Mouse (Mus musculus) embryonic facial prominence, embryonic 13.5 days (tissue): Measurements from ENCODE around the gene Tnni2. TPM values are rescaled to one million over a fixed set of nuclear protein-coding genes. Genes with fewer than 3 reads are reported as not detected.

ENCODE experiments used
- ATAC-seq: fragments of 200-750 bp; cut with Nextera tagmentation; 2 replicates; pipeline ENCODE4 v1.8.0; 2017; ENCODE audit warnings: low read depth; ENCODE audit not compliant: insufficient number of reproducible peaks, insufficient read depth, low FRiP score, low TSS enrichment
- H3K27ac ChIP-seq: fragments of 300-500 bp; sonication (generic); 2 replicates; pipeline ENCODE4 v1.5.1; 2015; ENCODE audit warnings: moderate library complexity, mild to moderate bottlenecking, inconsistent platforms
- H3K27me3 ChIP-seq: fragments of 300-500 bp; sonication (generic); 2 replicates; pipeline ENCODE4 v1.6.1; 2015; ENCODE audit warnings: mild to moderate bottlenecking, inconsistent platforms
- H3K36me3 ChIP-seq: fragments of 300-500 bp; sonication (generic); 2 replicates; pipeline ENCODE4 v1.6.1; 2015; ENCODE audit warnings: mild to moderate bottlenecking, inconsistent platforms
- H3K4me1 ChIP-seq: fragments of 300-500 bp; sonication (generic); 2 replicates; pipeline ENCODE4 v1.6.1; 2015; ENCODE audit warnings: inconsistent platforms
- H3K4me2 ChIP-seq: fragments of 300-500 bp; sonication (generic); 2 replicates; pipeline ENCODE4 v1.6.1; 2015; ENCODE audit warnings: moderate library complexity, mild to moderate bottlenecking, inconsistent platforms
- H3K4me3 ChIP-seq: fragments of 300-500 bp; sonication (generic); 2 replicates; pipeline ENCODE4 v1.5.1; 2015; ENCODE audit warnings: mild to moderate bottlenecking, inconsistent platforms
- H3K9ac ChIP-seq: fragments of 300-500 bp; sonication (generic); 2 replicates; pipeline ENCODE4 v1.6.1; 2015; ENCODE audit warnings: mild to moderate bottlenecking, inconsistent platforms
- H3K9me3 ChIP-seq: fragments of 300-500 bp; sonication (generic); 2 replicates; pipeline ENCODE4 v1.6.1; 2016; ENCODE audit warnings: inconsistent platforms
- WGBS: fragments of 180-500 bp; shearing (Covaris S2); methylation state at CpG from one replicate; pipeline ENCODE4 v1.1.7; 2015; ENCODE audit warnings: mixed read lengths; 5-methylcytosine and 5-hydroxymethylcytosine counted together
- polyA plus RNA-seq: library from polyadenylated mRNA; unstranded; fragments of >200 nt; fragmentation: Nextera tagmentation; extraction: Ambion mirVana; gene quantifications from 2 replicates; pipeline ENCODE4 v1.2.1, GENCODE M21; 2015

Gene Tnni2
- polyA plus RNA-seq, 1 experiment from 2014 or later = 7.7 TPM

DNA sequence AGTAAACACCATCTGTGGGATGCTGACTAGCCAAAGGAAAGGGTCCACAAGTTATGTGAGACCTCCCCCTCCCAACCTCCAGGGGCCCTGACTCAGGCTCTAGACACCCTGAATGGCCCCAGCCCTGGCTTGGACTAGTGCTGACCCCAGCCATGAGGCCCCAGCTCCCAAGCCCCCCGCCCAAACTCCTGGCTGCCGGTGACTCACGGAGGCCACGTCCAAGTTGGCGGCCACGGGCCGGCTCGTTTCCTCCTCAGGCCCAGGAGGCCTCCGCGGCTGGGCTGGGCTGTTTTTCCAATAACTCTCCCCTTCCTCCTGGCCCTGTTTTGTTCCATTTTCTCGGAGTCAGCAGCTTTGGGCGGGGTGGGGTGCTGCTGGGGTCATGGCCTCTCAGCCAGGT, 43.2 kb downstream of the Tnni2 start:
- Histone ChIP-seq H3K4me1 (peaks cover 81% of the 10 kb centered on the region), H3K4me2 (no peak overlapping the region), H3K27me3 (no peaks in the 10 kb centered on the region), H3K9me3 (no peaks in the 10 kb centered on the region), H3K9ac (no peak overlapping the region), H3K36me3 (peaks cover 7% of the 10 kb centered on the region; the same call in 1 of the 2 replicates), H3K27ac (peak overlapping the region; percentile 49), H3K4me3 (no peak overlapping the region)
- 71% methylated on average over 12 of the region's 12 CpGs for WGBS
- no peak for ATAC-seq

DNA sequence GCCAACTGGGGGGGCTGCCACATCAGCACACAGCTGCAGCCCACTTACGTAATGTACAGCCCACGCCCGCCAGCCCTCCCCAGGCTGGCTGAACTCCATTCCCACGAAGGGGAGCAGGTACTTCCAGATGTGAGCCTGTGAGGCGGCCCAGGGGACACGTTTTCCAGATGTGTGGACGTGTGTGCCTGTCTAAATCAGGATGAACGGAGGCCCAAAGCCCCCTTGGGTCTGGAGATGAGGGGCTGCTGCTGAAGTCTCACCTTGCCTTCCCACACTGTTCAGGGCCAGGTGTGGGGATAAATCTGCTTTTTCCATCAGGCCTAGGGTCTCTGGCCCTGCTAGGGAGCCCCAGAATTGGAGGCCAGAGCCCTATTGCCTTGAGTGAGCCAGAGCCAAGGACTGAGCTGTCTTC, 45.1 kb downstream of the Tnni2 start:
- Histone ChIP-seq H3K9ac (peak overlapping the region; percentile 65), H3K4me3 (no peak overlapping the region), H3K4me2 (no peak overlapping the region), H3K27ac (peak overlapping the region; percentile 94), H3K9me3 (no peaks in the 10 kb centered on the region), H3K36me3 (peaks cover 17% of the 10 kb centered on the region; the same call in 1 of the 2 replicates), H3K4me1 (peaks cover 64% of the 10 kb centered on the region), H3K27me3 (no peaks in the 10 kb centered on the region)
- ATAC-seq = no peak
- WGBS = 27% methylated on average over 8 of the region's 8 CpGs

DNA sequence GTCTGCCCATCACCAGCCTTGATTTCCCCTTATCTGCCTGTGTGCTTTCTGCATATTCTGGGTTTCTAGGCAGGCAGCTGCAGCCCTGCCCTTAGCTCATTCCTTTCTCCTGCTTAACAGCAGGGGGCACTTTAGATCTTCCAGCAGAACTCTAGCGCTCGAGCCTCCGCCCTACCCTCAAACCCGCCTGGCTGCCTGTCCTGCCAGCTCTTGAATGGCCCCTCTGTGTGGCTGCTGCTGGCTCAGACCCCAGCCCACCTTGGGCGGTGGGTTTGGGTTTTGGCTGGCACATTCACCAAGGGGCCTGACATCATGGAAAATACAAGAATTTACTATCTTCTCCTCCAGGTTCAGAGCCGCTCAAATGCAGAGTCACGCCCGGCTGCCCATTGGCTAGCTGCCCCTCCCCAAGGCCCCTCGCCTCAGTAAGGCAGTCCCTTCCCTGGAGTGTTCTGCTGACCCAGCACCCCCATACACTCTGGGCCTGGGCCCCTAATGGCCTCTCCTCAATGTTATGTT, 45.8 kb downstream of the Tnni2 start:
- H3K27ac ChIP-seq = peak overlapping the region; percentile 94
- no peak overlapping the region for H3K4me3 ChIP-seq
- no peaks in the 10 kb centered on the region for H3K9me3 ChIP-seq
- 10% methylated on average over 9 of the region's 9 CpGs for WGBS
- H3K9ac ChIP-seq = peak overlapping the region; percentile 65
- H3K4me2 ChIP-seq = no peak overlapping the region
- peaks cover 57% of the 10 kb centered on the region for H3K4me1 ChIP-seq
- H3K36me3 ChIP-seq = peaks cover 17% of the 10 kb centered on the region; the same call in 1 of the 2 replicates
- peak; percentile 75 for ATAC-seq
- no peaks in the 10 kb centered on the region for H3K27me3 ChIP-seq

DNA sequence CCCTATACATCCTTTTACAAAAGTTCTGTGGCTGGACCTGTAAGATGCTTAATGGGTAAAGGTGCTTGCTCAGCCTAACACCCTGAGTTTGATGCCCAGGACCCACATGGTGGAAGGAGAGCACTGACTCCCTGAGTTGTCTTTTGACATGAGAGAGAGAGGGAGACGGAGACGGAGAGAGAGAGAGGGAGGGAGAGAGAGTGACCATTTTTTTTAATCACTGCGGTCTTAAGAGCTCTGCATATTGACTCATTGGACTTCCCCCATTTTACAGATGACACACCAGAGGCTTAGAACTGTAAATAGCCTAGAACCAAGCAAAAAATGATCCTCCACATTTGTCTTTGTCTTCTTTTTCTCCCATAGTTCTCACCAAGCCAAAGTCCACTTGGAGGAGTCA, 46.4 kb downstream of the Tnni2 start:
- WGBS = 89% methylated on average over 3 of the region's 3 CpGs
- H3K4me1 ChIP-seq = peaks cover 53% of the 10 kb centered on the region
- H3K4me2 ChIP-seq = no peak overlapping the region

DNA sequence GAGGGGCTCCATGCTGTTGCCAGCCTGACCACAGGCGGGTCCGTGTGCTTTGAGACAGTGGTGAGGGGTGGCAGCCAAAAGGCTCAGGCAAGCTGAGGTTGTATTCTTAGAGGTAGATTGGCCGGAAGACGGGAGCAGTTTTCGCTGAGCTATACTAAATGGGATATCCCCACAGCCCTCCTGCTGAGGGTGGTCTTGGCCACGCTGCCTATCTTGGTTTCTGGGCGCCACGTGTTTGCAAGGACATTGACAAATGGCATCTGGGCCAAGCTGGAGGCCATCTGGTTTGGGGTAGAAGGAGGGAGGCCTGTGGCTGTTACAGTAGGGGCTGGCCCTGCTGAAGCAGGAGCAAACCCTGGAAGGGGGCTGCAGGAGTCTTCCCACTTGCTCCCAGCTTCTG, 51.9 kb downstream of the Tnni2 start:
- Histone ChIP-seq H3K4me1 (peaks cover 17% of the 10 kb centered on the region), H3K4me3 (no peak overlapping the region), H3K9me3 (no peaks in the 10 kb centered on the region), H3K36me3 (peaks cover 21% of the 10 kb centered on the region; the same call in 1 of the 2 replicates), H3K27me3 (no peaks in the 10 kb centered on the region), H3K9ac (no peak overlapping the region), H3K4me2 (no peak overlapping the region), H3K27ac (peak overlapping the region; percentile 55; the same call in 1 of the 2 replicates)
- WGBS = 75% methylated on average over 8 of the region's 8 CpGs
- no peak for ATAC-seq

More for the DNA sequence above, 46.4 kb downstream of the Tnni2 start:
- H3K27ac ChIP-seq = peak overlapping the region; percentile 94
- H3K9ac ChIP-seq = peak overlapping the region; percentile 28; the same call in 1 of the 2 replicates
- no peaks in the 10 kb centered on the region for H3K9me3 ChIP-seq
- H3K4me3 ChIP-seq = no peak overlapping the region
- peaks cover 17% of the 10 kb centered on the region; the same call in 1 of the 2 replicates for H3K36me3 ChIP-seq
- no peaks in the 10 kb centered on the region for H3K27me3 ChIP-seq
- no peak for ATAC-seq

Other genes starting within 250 kb of the Tnni2 start
- not detected in 2 replicates for gene Krtap5-3, start 240.4 kb upstream of the Tnni2 start, polyA plus RNA-seq
- gene Gm7579, start 229.9 kb upstream of the Tnni2 start, polyA plus RNA-seq = not detected in 2 replicates
- gene Krtap5-5, start 211.8 kb upstream of the Tnni2 start, polyA plus RNA-seq = not detected in 2 replicates
- not detected in 2 replicates for gene Gm40460, start 200.7 kb upstream of the Tnni2 start, polyA plus RNA-seq
- not detected in 2 replicates for gene Gm2431, start 183.5 kb upstream of the Tnni2 start, polyA plus RNA-seq
- gene Gm4559, start 167.4 kb upstream of the Tnni2 start, polyA plus RNA-seq = not detected in 2 replicates
- not detected in 2 replicates for gene Krtap5-1, start 144.7 kb upstream of the Tnni2 start, polyA plus RNA-seq
- not detected in 2 replicates for gene Krtap5-4, start 138.3 kb upstream of the Tnni2 start, polyA plus RNA-seq
- 2.5 and 3.3 TPM in 2 replicates for gene Ifitm10, start 68.1 kb upstream of the Tnni2 start, polyA plus RNA-seq
- gene Gm49369, start 59.1 kb upstream of the Tnni2 start, polyA plus RNA-seq = not detected in 2 replicates
- gene Ctsd, start 53.8 kb upstream of the Tnni2 start, polyA plus RNA-seq = 210 and 222 TPM in 2 replicates
- gene Syt8, start 7.0 kb upstream of the Tnni2 start, polyA plus RNA-seq = 0.37 and 0.66 TPM in 2 replicates
- gene Lsp1, start 19.0 kb downstream of the Tnni2 start, polyA plus RNA-seq = 28.5 and 29.2 TPM in 2 replicates
- 3.8 and 5.8 TPM in 2 replicates for gene Tnnt3, start 57.0 kb downstream of the Tnni2 start, polyA plus RNA-seq
- 36.0 and 36.7 TPM in 2 replicates for gene Mrpl23, start 90.9 kb downstream of the Tnni2 start, polyA plus RNA-seq
- gene Igf2, start 225.0 kb downstream of the Tnni2 start, polyA plus RNA-seq = 634 and 679 TPM in 2 replicates
- 0.10 TPM in 1 of 2 replicates, not detected in the other for gene Gm49394, start 228.1 kb downstream of the Tnni2 start, polyA plus RNA-seq